In genomic region chr11:104625453-104626402, GRCm38 (mm10) we compare ENCODE assay signal across 9 mouse cellular contexts. TPM values are rescaled to one million over a fixed set of nuclear protein-coding genes. Genes with fewer than 3 reads are reported as not detected.
DNase-seq lines count a peak whose midpoint lies in the region; ATAC-seq and TF ChIP-seq lines count a peak whose summit lies in the region.
"Had no signal": no experiment of that assay in that cellular context is flagged by ENCODE, and none has a peak within 500 bp of the region (broad histone marks: within the 10 kb centered on the region; RNA-seq: fewer than 3 reads in every experiment).

No protein-coding gene starts in this region.

- TF ChIP-seq RAD21 in MEL (IDR thresholded peaks at IDR 0.05; ENCODE audit: low read depth, low read length): no peak

- DNase-seq in adrenal gland, postnatal 10 days: peak; percentile 32
- DNase-seq in adrenal gland, postnatal 36 days: no peak
- DNase-seq in MEL (ENCODE audit: low read depth, low spot score) (peak; percentile 87), liver (peak; percentile 61)
- peak; percentile 53 to 58 for DNase-seq in gastrocnemius, postnatal 36 days
- peak; percentile 78 for DNase-seq in testis, postnatal 10 days (ENCODE audit: low spot score)
- DNase-seq in left cerebral cortex, postnatal 14 days (ENCODE audit: low spot score in 2 of 2): no peak

- TF ChIP-seq POLR2A in MEL (IDR thresholded peaks at IDR 0.05; ENCODE audit: control insufficient read depth in 1 of 2, insufficient read depth in 1 of 2, low read depth in 1 of 2, low read length in 2 of 2, poor library complexity in 1 of 2): no peak

- no peak for TF ChIP-seq CTCF in MEL (IDR thresholded peaks at IDR 0.05 in 2 of 3, conservative IDR thresholded peaks at IDR 0.05 in 1 of 3; ENCODE audit: control insufficient read depth in 1 of 3, insufficient read depth in 1 of 3, low read depth in 2 of 3, low read length in 3 of 3, poor library complexity in 1 of 3, severe bottlenecking in 1 of 3)

- no peak overlapping the region for H3K9ac ChIP-seq in MEL (ENCODE audit: control insufficient read depth, low read depth, low read length, poor library complexity, severe bottlenecking)
- H3K9ac ChIP-seq in midbrain, embryonic 15.5 days: no peak overlapping the region

- no peak overlapping the region for H3K4me3 ChIP-seq in MEL (ENCODE audit: control insufficient read depth in 1 of 2, insufficient read depth in 1 of 2, low read depth in 2 of 2, low read length in 2 of 2)
- H3K4me3 ChIP-seq in midbrain, embryonic 15.5 days: no peak overlapping the region

- no peaks in the 10 kb centered on the region for H3K79me2 ChIP-seq in MEL (ENCODE audit: control insufficient read depth, insufficient read depth, low read length, poor library complexity)

- no peaks in the 10 kb centered on the region for H3K27me3 ChIP-seq in MEL (ENCODE audit: control insufficient read depth in 1 of 2, insufficient read depth in 2 of 2, low read length in 2 of 2)
- H3K27me3 ChIP-seq in midbrain, embryonic 15.5 days (replicated peaks): no peaks in the 10 kb centered on the region

- no peak; a peak in 1 of 4 replicates for TF ChIP-seq EP300 in MEL (IDR thresholded peaks at IDR 0.05; ENCODE audit: low read depth in 1 of 2, low read length in 2 of 2)

- no peaks in the 10 kb centered on the region for H3K9me3 ChIP-seq in MEL (replicated peaks; ENCODE audit: insufficient read depth, low read length)
- no peaks in the 10 kb centered on the region for H3K9me3 ChIP-seq in midbrain, embryonic 15.5 days

- peaks cover 0 to 43% of the 10 kb centered on the region in 2 experiments; a peak in 2 of 4 replicates for H3K4me1 ChIP-seq in MEL (ENCODE audit: control insufficient read depth in 1 of 2, insufficient read depth in 2 of 2, low read length in 2 of 2)
- no peaks in the 10 kb centered on the region for H3K4me1 ChIP-seq in midbrain, embryonic 15.5 days

- peaks cover 0 to 24% of the 10 kb centered on the region in 2 experiments; a peak in 2 of 4 replicates for H3K36me3 ChIP-seq in MEL (ENCODE audit: control insufficient read depth in 1 of 2, insufficient read depth in 2 of 2, low read length in 2 of 2)
- H3K36me3 ChIP-seq in midbrain, embryonic 15.5 days (replicated peaks): no peaks in the 10 kb centered on the region

- no peak for ATAC-seq in midbrain, embryonic 15.5 days (replicated peaks)

- no peak overlapping the region for H3K4me2 ChIP-seq in midbrain, embryonic 15.5 days

- H3K27ac ChIP-seq in MEL (ENCODE audit: control insufficient read depth, low read depth, low read length): no peak overlapping the region
- H3K27ac ChIP-seq in midbrain, embryonic 15.5 days: no peak overlapping the region

- intact Hi-C loops in gastrocnemius, postnatal 36 days (cut with DNase I): no loop called here
- intact Hi-C loops in left cerebral cortex, postnatal 14 days (cut with DNase I): no loop called here

- WGBS in midbrain, embryonic 15.5 days: 48% methylated on average over 12 of the region's 12 CpGs

TF ChIP-seq in MEL, 35 proteins besides CTCF, POLR2A, EP300 and RAD21:
- no peak for TF ChIP-seq BHLHE40 (IDR thresholded peaks at IDR 0.05; ENCODE audit: borderline replicate concordance, low read depth, low read length)
- TF ChIP-seq TAL1 (IDR thresholded peaks at IDR 0.05; ENCODE audit: low read length): peak; percentile 22; the same call in 1 of the 2 replicates
- TF ChIP-seq GATA1 (IDR thresholded peaks at IDR 0.05; ENCODE audit: low read depth, low read length): 0 out of 2 replicates have a peak, but pooled peaks have one; percentile 37

RNA-seq across cellular contexts. Expression of gene Itgb3, which starts 17.9 kb away (rescaled TPM):
- 10 to 100 TPM in 1 of 2 experiments, 1 to 10 TPM in 1; 9.4 to 15.4 TPM for total RNA-seq in adrenal gland, postnatal 10 days (2021)
- total RNA-seq in adrenal gland, postnatal 36 days (2021): 10 to 100 TPM in 1 of 2 experiments, 1 to 10 TPM in 1; 5.1 to 18.0 TPM
- total RNA-seq in MEL (2012; rRNA removed): 0.08 and 0.13 TPM in 2 replicates
- under 1 TPM in 1 of 2 experiments, not detected in 1; 0.32 TPM for polyA plus RNA-seq in MEL (2012; ENCODE audit: insufficient read depth in 1 of 2, insufficient read length in 2 of 2, low read depth in 1 of 2, low replicate concordance in 2 of 2, missing spikeins in 1 of 2)
- total RNA-seq in gastrocnemius, postnatal 36 days (2021): under 1 TPM; 0.66 to 0.76 TPM
- total RNA-seq in left cerebral cortex, postnatal 14 days (2021): 1 to 10 TPM; 4.3 to 4.5 TPM
- 0.72 and 0.80 TPM in 2 replicates for polyA plus RNA-seq in midbrain, embryonic 15.5 days (2015; fragmentation: Nextera tagmentation; extraction: Ambion mirVana)

RNA-seq across cellular contexts. Expression of gene Gm11639, which starts 59.8 kb away (rescaled TPM):
- under 1 TPM; 0.12 TPM for total RNA-seq in adrenal gland, postnatal 10 days (2021)
- under 1 TPM; 0.03 to 0.10 TPM for total RNA-seq in adrenal gland, postnatal 36 days (2021)
- not detected in 2 replicates for total RNA-seq in MEL (2012; rRNA removed)
- polyA plus RNA-seq in MEL (2012; ENCODE audit: insufficient read depth in 1 of 2, insufficient read length in 2 of 2, low read depth in 1 of 2, low replicate concordance in 2 of 2, missing spikeins in 1 of 2): not detected
- total RNA-seq in gastrocnemius, postnatal 36 days (2021): not detected
- 1 to 10 TPM in 1 of 2 experiments, under 1 TPM in 1; 0.97 to 1.2 TPM for total RNA-seq in left cerebral cortex, postnatal 14 days (2021)
- 0.01 and 0.17 TPM in 2 replicates for polyA plus RNA-seq in midbrain, embryonic 15.5 days (2015; fragmentation: Nextera tagmentation; extraction: Ambion mirVana)
- polyA plus RNA-seq: gonadal fat pad, adult 2 months had no signal

Comparison
In these comparisons a context has a peak if more than half of its experiments do, and no peak if none do; other contexts are left out.
1. DNase-seq: peak in adrenal gland, postnatal 10 days (single experiment), MEL (single experiment), gastrocnemius, postnatal 36 days (2 of 2), liver (single experiment) and testis, postnatal 10 days (single experiment); none in adrenal gland, postnatal 36 days (0 of 2) and left cerebral cortex, postnatal 14 days (0 of 2).